Mouse (Mus musculus): Measurements from ENCODE around the gene Bcl2l13. TPM values are rescaled to one million over a fixed set of nuclear protein-coding genes. Genes with fewer than 3 reads are reported as not detected.
"Not testable (repeated sequence)": the region's sequence is repeated elsewhere in the genome, so short reads cannot be mapped to it uniquely, and the experiment has no call there.

Gene Bcl2l13
- polyA plus RNA-seq, 1 experiment from 2014 or later, result 25.9 TPM

GRCm38 (mm10) chr6:120916074-120916971 is 80.3 kb downstream of the Bcl2l13 start, which contains the start of gene Bid:
Bid (minus strand) TSS chr6:120916853.
- no peaks in the 10 kb centered on the region for H3K27me3 ChIP-seq
- no peaks in the 10 kb centered on the region for H3K9me3 ChIP-seq (replicated peaks)
- H3K4me3 ChIP-seq, result peak within 1 kb of the TSS; percentile 74
- ATAC-seq (replicated peaks; ENCODE audit: insufficient number of reproducible peaks, insufficient read depth, low FRiP score, low read depth), result peak; percentile 87
- H3K36me3 ChIP-seq, result no peaks in the 10 kb centered on the region
- 2% methylated on average over 61 of the region's 67 CpGs for WGBS
- H3K4me1 ChIP-seq (replicated peaks), result peaks cover 28% of the 10 kb centered on the region
- no peak within 1 kb of the TSS for H3K27ac ChIP-seq
- peak within 1 kb of the TSS; percentile 99 for H3K4me2 ChIP-seq
- H3K9ac ChIP-seq, result peak within 1 kb of the TSS; percentile 68

GRCm38 (mm10) chr6:120916972-120917881 is 81.2 kb downstream of the Bcl2l13 start:
- not testable (repeated sequence) for H3K36me3 ChIP-seq; ATAC-seq (replicated peaks; ENCODE audit: insufficient number of reproducible peaks, insufficient read depth, low FRiP score, low read depth)
- 25% methylated on average over 10 of the region's 14 CpGs for WGBS

DNA sequence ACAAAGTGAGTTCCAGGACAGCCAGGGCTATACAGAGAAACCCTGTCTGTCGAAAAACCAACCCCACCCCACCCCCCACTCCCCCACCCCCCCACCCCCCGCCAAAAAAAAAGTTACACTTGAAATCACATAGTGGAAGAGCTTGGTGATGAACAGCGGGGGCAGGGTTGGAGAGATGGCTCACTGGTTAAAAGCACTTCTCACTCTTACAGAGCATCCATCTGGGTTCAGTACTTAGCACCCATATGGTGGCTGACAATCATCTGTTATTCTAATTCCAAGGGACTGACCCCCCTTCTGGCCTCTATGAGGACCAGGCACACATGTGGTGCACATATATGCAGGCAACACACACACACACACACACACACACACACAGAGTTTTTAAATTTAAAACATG is 82.0 kb downstream of the Bcl2l13 start:
- H3K4me2 ChIP-seq, result no peak overlapping the region
- H3K9ac ChIP-seq, result no peak overlapping the region
- H3K36me3 ChIP-seq, result no peaks in the 10 kb centered on the region
- no peaks in the 10 kb centered on the region for H3K9me3 ChIP-seq (replicated peaks)
- no peak overlapping the region for H3K27ac ChIP-seq
- no peak overlapping the region for H3K4me3 ChIP-seq
- no peak for ATAC-seq (replicated peaks; ENCODE audit: insufficient number of reproducible peaks, insufficient read depth, low FRiP score, low read depth)
- no peaks in the 10 kb centered on the region for H3K27me3 ChIP-seq
- WGBS, result 71% methylated on average over 3 of the region's 3 CpGs
- peaks cover 12% of the 10 kb centered on the region for H3K4me1 ChIP-seq (replicated peaks)

More at GRCm38 (mm10) chr6:120916972-120917881, 81.2 kb downstream of the Bcl2l13 start:
- H3K4me2 ChIP-seq, result peak overlapping the region; percentile 99
- H3K27me3 ChIP-seq; H3K9me3 ChIP-seq (replicated peaks); H3K27ac ChIP-seq: not testable (repeated sequence)
- H3K4me1 ChIP-seq (replicated peaks), result peaks cover 19% of the 10 kb centered on the region
- H3K9ac ChIP-seq, result peak overlapping the region; percentile 68; the same call in 1 of the 2 replicates
- H3K4me3 ChIP-seq, result peak overlapping the region; percentile 74

GRCm38 (mm10) chr6:120924791-120925321 is 88.8 kb downstream of the Bcl2l13 start:
- not testable (repeated sequence) for H3K9ac ChIP-seq; H3K36me3 ChIP-seq; H3K9me3 ChIP-seq (replicated peaks); H3K4me2 ChIP-seq; H3K27ac ChIP-seq; H3K4me3 ChIP-seq; H3K27me3 ChIP-seq; H3K4me1 ChIP-seq (replicated peaks); ATAC-seq (replicated peaks; ENCODE audit: insufficient number of reproducible peaks, insufficient read depth, low FRiP score, low read depth)
- WGBS, result 64% methylated on average over 2 of the region's 2 CpGs

DNA sequence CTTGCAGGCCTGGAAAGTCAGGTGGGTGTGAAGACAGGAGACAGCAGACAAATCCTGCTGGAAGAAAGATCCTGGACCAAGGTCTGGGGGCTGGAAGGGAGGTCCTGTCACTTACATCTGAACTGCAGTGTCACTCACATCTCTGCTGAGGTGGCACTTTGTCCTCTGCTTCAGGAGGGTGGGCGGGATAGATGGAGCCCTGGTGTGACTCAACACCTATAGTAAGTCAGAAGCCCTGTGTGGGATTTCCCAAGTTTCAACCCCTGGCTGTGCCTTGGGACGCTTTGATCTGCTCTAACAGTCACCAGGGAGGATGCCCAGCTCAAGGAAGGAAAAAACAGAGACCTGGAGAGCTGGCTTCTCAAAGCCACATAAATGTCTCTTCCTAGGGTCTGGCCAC is 90.9 kb downstream of the Bcl2l13 start:
- Histone ChIP-seq H3K4me2 (no peak overlapping the region), H3K27me3 (no peaks in the 10 kb centered on the region), H3K9ac (no peak overlapping the region), H3K9me3 (replicated peaks) (no peaks in the 10 kb centered on the region), H3K4me3 (no peak overlapping the region), H3K36me3 (peaks cover 14% of the 10 kb centered on the region; the same call in 1 of the 2 replicates), H3K4me1 (replicated peaks) (peaks cover 4% of the 10 kb centered on the region), H3K27ac (no peak overlapping the region)
- 58% methylated on average over 2 of the region's 2 CpGs for WGBS
- ATAC-seq (replicated peaks; ENCODE audit: insufficient number of reproducible peaks, insufficient read depth, low FRiP score, low read depth), result no peak

DNA sequence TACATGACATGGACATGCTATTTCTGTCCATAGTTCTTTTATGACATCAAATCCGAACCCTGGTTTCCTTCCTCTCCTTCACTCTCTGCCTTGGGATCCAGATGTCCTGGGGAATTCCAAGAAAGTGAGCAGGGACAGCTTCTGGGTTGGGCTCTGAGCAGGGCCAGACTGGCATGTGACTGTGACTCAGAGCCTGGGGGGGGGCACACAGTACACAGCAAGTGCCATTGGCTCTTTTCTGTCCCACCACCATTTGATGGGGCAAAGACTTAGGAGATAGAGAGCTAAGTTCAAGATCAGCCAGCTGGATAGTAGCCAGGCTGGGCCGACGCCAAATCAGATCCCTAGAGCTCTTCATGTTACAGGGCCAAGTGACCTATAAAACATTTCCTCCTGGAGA is 91.8 kb downstream of the Bcl2l13 start:
- Histone ChIP-seq H3K9me3 (replicated peaks) (no peaks in the 10 kb centered on the region), H3K4me1 (replicated peaks) (peaks cover 10% of the 10 kb centered on the region), H3K36me3 (peaks cover 17% of the 10 kb centered on the region; the same call in 1 of the 2 replicates), H3K4me2 (no peak overlapping the region), H3K27ac (no peak overlapping the region), H3K9ac (no peak overlapping the region), H3K27me3 (no peaks in the 10 kb centered on the region), H3K4me3 (no peak overlapping the region)
- WGBS, result 63% methylated on average over 3 of the region's 3 CpGs
- ATAC-seq (replicated peaks; ENCODE audit: insufficient number of reproducible peaks, insufficient read depth, low FRiP score, low read depth), result 0 out of 2 replicates have a peak, but pooled peaks have one; percentile 27

GRCm38 (mm10) chr6:120929421-120929820 is 93.4 kb downstream of the Bcl2l13 start:
- H3K9me3 ChIP-seq (replicated peaks), result no peaks in the 10 kb centered on the region
- H3K4me3 ChIP-seq, result no peak overlapping the region
- peaks cover 27% of the 10 kb centered on the region; the same call in 1 of the 2 replicates for H3K36me3 ChIP-seq
- H3K27ac ChIP-seq, result no peak overlapping the region
- peaks cover 12% of the 10 kb centered on the region for H3K4me1 ChIP-seq (replicated peaks)
- H3K27me3 ChIP-seq, result no peaks in the 10 kb centered on the region
- H3K9ac ChIP-seq, result no peak overlapping the region
- ATAC-seq (replicated peaks; ENCODE audit: insufficient number of reproducible peaks, insufficient read depth, low FRiP score, low read depth), result no peak
- no peak overlapping the region for H3K4me2 ChIP-seq
- WGBS, result 56% methylated on average over 1 of the region's 1 CpGs

DNA sequence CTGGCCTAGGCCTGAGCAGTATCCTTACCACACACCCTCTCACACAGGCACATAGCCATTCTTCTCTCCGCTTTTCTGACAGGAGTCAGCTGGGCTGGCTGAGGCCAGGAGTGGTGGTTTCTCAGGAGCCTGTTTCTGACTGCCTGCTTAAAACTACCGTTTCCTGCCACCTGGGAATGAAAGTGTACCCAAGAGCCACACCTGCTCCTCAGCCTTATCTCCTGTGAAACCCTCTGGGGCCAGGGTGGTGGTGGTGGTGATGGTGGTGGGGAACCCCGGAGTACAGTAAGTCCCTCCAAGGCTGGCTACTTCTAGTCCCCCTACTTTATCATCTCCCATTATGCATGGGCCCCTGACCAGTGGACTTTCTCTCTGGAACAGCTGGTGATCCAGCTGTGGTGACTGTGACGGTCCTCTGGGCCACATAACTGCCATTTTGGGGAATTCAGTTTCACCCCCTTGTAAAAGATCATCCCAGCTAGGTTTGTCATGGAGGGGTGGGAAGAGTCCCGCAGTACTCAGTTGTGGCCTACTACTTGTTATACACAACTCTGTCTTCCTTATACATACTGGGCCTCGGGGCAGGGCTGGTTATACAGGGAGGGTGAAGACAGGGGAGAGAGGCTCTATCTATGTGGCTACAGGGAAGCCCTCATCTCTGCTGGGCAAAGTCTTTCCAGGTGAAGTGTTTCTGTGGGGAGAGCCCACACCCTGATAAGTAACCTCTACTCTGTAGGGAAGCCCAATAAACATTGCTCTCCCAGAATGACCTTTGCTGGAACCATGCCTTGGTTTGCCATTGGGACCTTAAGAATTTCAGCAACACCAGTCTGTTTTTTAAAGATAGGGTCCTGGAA is 94.7 kb downstream of the Bcl2l13 start:
- no peaks in the 10 kb centered on the region for H3K27me3 ChIP-seq
- no peak overlapping the region for H3K4me2 ChIP-seq
- H3K36me3 ChIP-seq, result peaks cover 34% of the 10 kb centered on the region; the same call in 1 of the 2 replicates
- ATAC-seq (replicated peaks; ENCODE audit: insufficient number of reproducible peaks, insufficient read depth, low FRiP score, low read depth), result no peak
- WGBS, result 75% methylated on average over 6 of the region's 6 CpGs
- no peaks in the 10 kb centered on the region for H3K9me3 ChIP-seq (replicated peaks)
- peaks cover 12% of the 10 kb centered on the region for H3K4me1 ChIP-seq (replicated peaks)
- no peak overlapping the region for H3K9ac ChIP-seq
- H3K27ac ChIP-seq, result peak overlapping the region; percentile 26; the same call in 1 of the 2 replicates
- H3K4me3 ChIP-seq, result no peak overlapping the region

GRCm38 (mm10) chr6:120932597-120932996 is 96.6 kb downstream of the Bcl2l13 start:
- Histone ChIP-seq H3K9me3 (replicated peaks) (no peaks in the 10 kb centered on the region), H3K4me1 (replicated peaks) (peaks cover 12% of the 10 kb centered on the region), H3K4me3 (no peak overlapping the region), H3K27ac (no peak overlapping the region), H3K9ac (no peak overlapping the region), H3K36me3 (peaks cover 34% of the 10 kb centered on the region; the same call in 1 of the 2 replicates), H3K27me3 (no peaks in the 10 kb centered on the region), H3K4me2 (no peak overlapping the region)
- no peak for ATAC-seq (replicated peaks; ENCODE audit: insufficient number of reproducible peaks, insufficient read depth, low FRiP score, low read depth)
- 47% methylated on average over 12 of the region's 12 CpGs for WGBS

GRCm38 (mm10) chr6:120933670-120934069 is 97.7 kb downstream of the Bcl2l13 start:
- Histone ChIP-seq H3K4me2 (no peak overlapping the region), H3K36me3 (peaks cover 34% of the 10 kb centered on the region; the same call in 1 of the 2 replicates), H3K9ac (no peak overlapping the region), H3K4me3 (no peak overlapping the region), H3K27me3 (no peaks in the 10 kb centered on the region), H3K4me1 (replicated peaks) (peaks cover 8% of the 10 kb centered on the region), H3K27ac (no peak overlapping the region), H3K9me3 (replicated peaks) (no peaks in the 10 kb centered on the region)
- 87% methylated on average over 7 of the region's 7 CpGs for WGBS
- ATAC-seq (replicated peaks; ENCODE audit: insufficient number of reproducible peaks, insufficient read depth, low FRiP score, low read depth), result no peak

Measured in heart, embryonic 15.5 days (tissue).